Mouse (Mus musculus) brown adipose tissue, adult 24 weeks (tissue): ENCODE results near the gene Hes5. TPM values are rescaled to one million over a fixed set of nuclear protein-coding genes. Genes with fewer than 3 reads are reported as not detected.

Experiments used
- H3K27ac ChIP-seq: fragments of 200-500 bp; replicated peaks from 2 replicates; pipeline ENCODE4 v1.5.1; 2012; ENCODE audit warnings: low read depth, mild to moderate bottlenecking, low read length
- H3K4me1 ChIP-seq: fragments of 200-500 bp; 2 replicates; pipeline ENCODE4 v1.6.1; 2012; ENCODE audit warnings: low read length, mixed read lengths; ENCODE audit not compliant: control insufficient read depth, insufficient read depth, insufficient read length
- H3K4me3 ChIP-seq: fragments of 200-500 bp; 2 replicates; pipeline ENCODE4 v1.5.1; 2012; ENCODE audit warnings: low read depth, mild to moderate bottlenecking, low read length, moderate library complexity; ENCODE audit not compliant: insufficient read depth
- polyA plus RNA-seq: library from polyadenylated mRNA; stranded (reverse); fragments of >200 nt; gene quantifications from 2 replicates; pipeline ENCODE4 v1.2.4, GENCODE M21; 2012; ENCODE audit not compliant: missing spikeins, insufficient read depth, insufficient read length

Hes5 gene
- polyA plus RNA-seq, result not detected in 2 replicates

DNA sequence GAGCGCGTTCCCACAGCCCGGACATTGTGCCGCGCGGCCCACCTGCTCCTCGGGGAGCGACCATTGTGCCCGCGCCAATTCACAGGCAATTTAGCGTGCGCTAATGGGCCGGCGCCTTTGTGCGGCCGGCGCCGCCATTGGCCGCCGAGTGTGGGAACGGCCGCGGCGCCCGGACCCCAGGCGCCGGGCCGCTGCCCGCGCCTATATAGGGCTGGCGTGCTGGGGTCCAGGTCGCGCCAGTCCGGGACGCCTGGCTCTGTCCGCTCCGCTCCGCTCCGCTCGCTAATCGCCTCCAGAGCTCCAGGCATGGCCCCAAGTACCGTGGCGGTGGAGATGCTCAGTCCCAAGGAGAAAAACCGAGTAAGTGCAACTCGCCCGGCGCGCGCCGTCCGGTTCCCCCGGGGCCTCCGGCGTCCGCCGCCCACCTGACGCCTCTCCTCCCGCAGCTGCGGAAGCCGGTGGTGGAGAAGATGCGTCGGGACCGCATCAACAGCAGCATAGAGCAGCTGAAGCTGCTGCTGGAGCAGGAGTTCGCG lies at the start of gene Hes5:
TSS of gene Hes5 (plus strand) at position 234 of the 536 bp plus-strand sequence.
- Histone ChIP-seq H3K4me1 (peaks cover 13% of the 10 kb centered on the region), H3K27ac (no peak within 1 kb of the TSS)

GRCm38 (mm10) chr4:154911644-154912043 lies 49.1 kb upstream of the Hes5 start:
- Histone ChIP-seq H3K4me1 (no peaks in the 10 kb centered on the region), H3K4me3 (no peak overlapping the region), H3K27ac (no peak overlapping the region)

More for the DNA sequence above, at the start of gene Hes5:
- peak within 1 kb of the TSS; percentile 55 for H3K4me3 ChIP-seq

DNA sequence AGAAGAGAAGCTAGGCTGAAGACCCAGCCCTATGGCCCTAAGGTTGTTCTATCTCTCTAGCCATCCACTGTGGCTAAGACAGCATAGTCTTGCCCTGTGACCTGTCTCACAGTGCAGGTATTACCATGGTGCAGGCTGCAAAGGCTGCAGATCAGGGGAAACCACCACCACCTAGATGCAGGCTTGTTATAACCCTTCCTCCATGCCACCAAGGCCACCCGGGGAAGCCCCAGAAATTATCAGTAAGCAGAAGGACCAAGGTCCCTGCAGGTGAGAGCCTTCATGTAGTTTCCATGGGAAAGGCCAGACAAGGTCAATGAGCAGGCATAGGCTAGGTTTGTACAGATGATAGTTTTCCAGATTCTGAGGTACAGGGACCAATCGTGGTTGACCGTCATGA lies 46.9 kb upstream of the Hes5 start:
- no peak overlapping the region for H3K27ac ChIP-seq
- H3K4me1 ChIP-seq, result no peaks in the 10 kb centered on the region

GRCm38 (mm10) chr4:154914252-154914651 lies 46.5 kb upstream of the Hes5 start:
- Histone ChIP-seq H3K27ac (no peak overlapping the region), H3K4me3 (no peak overlapping the region), H3K4me1 (no peaks in the 10 kb centered on the region)

More for the DNA sequence above, 46.9 kb upstream of the Hes5 start:
- H3K4me3 ChIP-seq, result no peak overlapping the region

- no peak overlapping the region for H3K27ac ChIP-seq
- no peak overlapping the region for H3K4me3 ChIP-seq
- H3K4me1 ChIP-seq, result no peaks in the 10 kb centered on the region
Observed at GRCm38 (mm10) chr4:154914707-154915106, 46.0 kb upstream of the Hes5 start.

- Histone ChIP-seq H3K27ac (no peak overlapping the region), H3K4me1 (no peaks in the 10 kb centered on the region), H3K4me3 (no peak overlapping the region)
Observed at GRCm38 (mm10) chr4:154915286-154915685, 45.4 kb upstream of the Hes5 start.

DNA sequence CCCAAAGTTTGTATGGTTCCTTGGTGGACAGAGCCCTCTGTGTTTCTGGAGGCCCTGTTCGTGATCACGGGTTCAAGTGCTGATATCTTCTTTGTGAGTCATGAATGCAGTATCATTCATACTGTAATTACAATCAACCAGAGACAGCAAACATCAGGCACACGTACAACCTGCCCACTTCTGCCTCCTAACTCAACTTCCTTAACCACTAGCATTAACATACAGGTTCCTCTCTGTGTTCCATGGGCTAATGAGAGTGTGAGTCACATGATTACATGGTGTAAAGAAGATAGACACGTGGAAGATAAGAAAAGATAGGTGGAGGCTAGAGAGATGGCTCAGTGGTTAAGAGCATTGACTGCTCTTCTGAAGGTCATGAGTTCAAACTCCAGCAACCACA lies 44.1 kb upstream of the Hes5 start:
- H3K4me3 ChIP-seq, result no peak overlapping the region
- no peak overlapping the region for H3K27ac ChIP-seq
- H3K4me1 ChIP-seq, result no peaks in the 10 kb centered on the region

- H3K4me3 ChIP-seq, result no peak overlapping the region
- H3K27ac ChIP-seq, result no peak overlapping the region
- no peaks in the 10 kb centered on the region for H3K4me1 ChIP-seq
Observed at GRCm38 (mm10) chr4:154922291-154922690, 38.4 kb upstream of the Hes5 start.

DNA sequence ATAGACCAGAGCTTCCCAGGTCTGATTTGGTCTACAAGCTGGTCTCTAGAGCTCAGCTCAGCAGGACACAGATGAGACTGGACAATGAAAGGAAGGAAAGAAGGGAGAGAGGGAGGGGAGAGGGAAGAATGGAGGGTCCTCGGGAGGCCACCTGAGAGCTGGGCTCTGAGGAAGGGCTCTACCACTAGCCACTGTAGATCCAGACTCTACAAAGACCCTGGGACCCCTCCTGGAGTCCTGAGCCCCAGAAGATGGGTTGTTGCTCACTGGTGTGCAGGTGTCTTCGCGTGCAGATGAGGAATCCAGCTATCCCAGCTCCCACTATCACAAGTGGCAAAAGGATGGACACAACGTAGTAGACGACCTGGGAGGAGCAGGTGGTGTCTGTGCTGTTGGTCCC lies 37.8 kb upstream of the Hes5 start:
- Histone ChIP-seq H3K4me3 (no peak overlapping the region), H3K27ac (no peak overlapping the region), H3K4me1 (no peaks in the 10 kb centered on the region)

- no peak overlapping the region for H3K27ac ChIP-seq
Observed at GRCm38 (mm10) chr4:154925413-154925812, 35.3 kb upstream of the Hes5 start.

DNA sequence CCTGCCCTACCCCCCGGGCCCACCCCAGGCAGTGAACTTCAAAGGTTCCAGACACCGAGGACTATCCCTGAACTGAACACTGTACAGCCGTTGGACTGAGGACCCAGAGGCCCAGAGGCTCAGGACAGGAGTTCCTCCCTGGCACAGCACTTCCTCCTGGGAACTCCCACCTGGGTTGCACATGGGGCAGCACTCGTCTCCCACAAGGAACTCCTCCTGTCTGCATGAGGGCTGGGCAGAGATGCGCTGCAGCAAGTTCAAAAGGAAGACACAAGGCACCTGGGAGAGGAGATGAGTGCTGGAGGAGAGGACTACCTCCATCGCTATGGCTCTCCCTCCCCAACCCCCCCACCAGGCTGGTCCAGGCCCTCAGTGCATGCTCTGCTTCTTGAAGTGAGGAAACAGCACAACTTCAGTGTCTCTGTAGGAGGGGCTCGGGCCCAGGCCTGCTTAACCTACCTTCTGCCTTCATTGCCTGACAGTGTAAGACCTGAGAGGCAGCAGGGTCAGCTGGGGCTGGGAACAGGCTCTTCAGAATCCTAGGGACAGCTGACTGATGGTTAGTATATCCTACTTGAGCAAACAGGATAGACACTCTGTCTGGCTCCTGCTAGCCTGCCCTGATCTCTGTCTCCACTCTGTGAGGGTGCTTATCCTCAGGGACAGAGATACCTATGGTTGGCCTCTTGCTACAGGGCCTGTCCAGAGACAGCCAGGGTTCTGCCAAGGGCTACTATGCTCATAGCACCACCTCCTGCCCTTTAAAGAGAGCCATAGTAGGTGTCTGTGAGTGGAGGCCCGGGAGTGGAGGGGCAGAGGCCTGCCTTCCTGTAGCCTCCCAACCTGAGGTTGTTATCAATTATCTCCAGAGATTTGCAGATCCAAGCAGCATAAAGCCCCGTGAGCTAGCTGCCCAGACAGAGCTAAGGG lies 33.5 kb upstream of the Hes5 start:
- Histone ChIP-seq H3K4me1 (peaks cover 11% of the 10 kb centered on the region), H3K4me3 (peak overlapping the region; percentile 81), H3K27ac (peak overlapping the region; percentile 96)

More at GRCm38 (mm10) chr4:154925413-154925812, 35.3 kb upstream of the Hes5 start:
- Histone ChIP-seq H3K4me1 (peaks cover 11% of the 10 kb centered on the region), H3K4me3 (no peak overlapping the region)

DNA sequence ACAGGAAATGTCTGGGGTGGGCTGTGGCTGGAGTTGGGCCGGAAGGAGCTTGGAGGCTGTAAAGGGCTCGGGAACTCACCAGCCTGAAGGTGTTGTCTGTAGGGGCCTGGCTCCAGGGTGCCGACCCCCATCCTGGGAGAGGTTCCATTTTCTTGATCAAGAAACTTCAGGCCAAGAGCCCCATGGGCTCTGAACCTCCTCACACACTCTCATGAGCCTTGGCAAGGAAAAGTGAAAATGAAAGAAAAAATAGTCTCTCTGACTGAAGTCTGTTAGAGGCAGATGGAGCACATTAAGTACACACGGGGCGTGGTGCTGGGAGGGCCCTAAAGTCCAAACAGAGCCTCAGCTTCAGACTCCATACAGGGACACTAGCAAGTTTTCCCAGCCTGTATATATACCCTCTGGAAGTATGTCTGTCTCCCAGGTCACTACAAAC lies 32.8 kb upstream of the Hes5 start:
- peaks cover 11% of the 10 kb centered on the region for H3K4me1 ChIP-seq

DNA sequence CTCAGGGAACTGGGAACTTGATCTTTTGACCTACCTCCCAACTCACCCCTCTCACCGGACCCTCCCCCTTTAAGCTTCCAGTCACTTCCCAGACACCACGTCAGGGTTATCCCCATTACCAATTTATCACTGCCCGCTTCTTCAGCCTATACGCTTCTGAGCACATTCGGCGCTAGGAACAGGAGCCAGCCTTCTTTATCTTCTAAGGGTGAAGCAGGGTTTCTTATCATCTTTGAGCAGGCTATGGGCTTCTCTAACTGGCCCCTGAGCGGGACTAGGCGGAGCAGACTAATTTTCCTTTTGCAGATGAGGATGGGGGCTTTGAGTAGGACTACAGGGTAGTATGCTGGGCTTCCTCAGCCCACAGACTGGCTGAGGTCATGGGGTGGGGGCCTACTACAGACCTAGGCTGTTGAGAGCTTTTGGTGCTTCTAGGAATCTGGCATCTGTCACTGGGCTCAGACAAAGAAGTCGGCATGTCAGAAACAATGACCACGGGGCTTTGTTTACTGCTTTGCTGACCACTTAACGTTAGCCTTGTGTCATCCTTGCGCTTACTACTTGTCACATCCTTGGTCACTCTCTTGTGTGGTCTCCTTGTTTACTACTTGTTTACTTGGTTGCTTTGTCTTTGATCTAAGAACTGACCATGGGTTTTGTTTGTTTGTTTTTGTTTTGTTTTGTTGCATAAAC lies 32.2 kb upstream of the Hes5 start, which contains the start of gene Tnfrsf14:
TSS of gene Tnfrsf14 (minus strand) at position 169 of the 693 bp plus-strand sequence.
- Histone ChIP-seq H3K4me1 (peaks cover 11% of the 10 kb centered on the region), H3K4me3 (peak within 1 kb of the TSS; percentile 81), H3K27ac (peak within 1 kb of the TSS; percentile 96)

More for the DNA sequence above, 32.8 kb upstream of the Hes5 start:
- Histone ChIP-seq H3K27ac (peak overlapping the region; percentile 96), H3K4me3 (peak overlapping the region; percentile 81)

- peak overlapping the region; percentile 96 for H3K27ac ChIP-seq
- H3K4me3 ChIP-seq, result peak overlapping the region; percentile 13; the same call in 1 of the 2 replicates
- peaks cover 16% of the 10 kb centered on the region for H3K4me1 ChIP-seq
Observed at GRCm38 (mm10) chr4:154929088-154929660, 31.5 kb upstream of the Hes5 start.
